Mouse (Mus musculus) adrenal gland, adult (tissue): ENCODE results near the gene Rgmb.

Source experiments
- DNase-seq, 2 experiments: peaks; one replicate each; pipeline ENCODE4 v3.0.0; 2022 to 2023; ENCODE audit warnings: low spot score in 1 of 2; ENCODE audit not compliant: inconsistent age in 2 of 2

Rgmb gene

GRCm38 (mm10) chr17:15830766-15831644 lies at the start of gene Rgmb:
Gene Rgmb (minus strand): TSS chr17:15831039.
- DNase-seq, result peak; percentile 35 to 69

GRCm38 (mm10) chr17:15874765-15875164 lies 43.9 kb upstream of the Rgmb start:
- no peak for DNase-seq

GRCm38 (mm10) chr17:15872093-15872492 lies 41.3 kb upstream of the Rgmb start:
- no peak for DNase-seq

GRCm38 (mm10) chr17:15865249-15865648 lies 34.4 kb upstream of the Rgmb start:
- DNase-seq, result no peak

- no peak for DNase-seq
These were observed 31.5 kb upstream of the Rgmb start for GRCm38 (mm10) chr17:15862355-15862754.

GRCm38 (mm10) chr17:15853121-15853520 lies 22.3 kb upstream of the Rgmb start:
- no peak for DNase-seq

- DNase-seq, result no peak
These were observed 19.7 kb upstream of the Rgmb start for GRCm38 (mm10) chr17:15850544-15850943.

- DNase-seq, result no peak
These were observed 10.6 kb upstream of the Rgmb start for GRCm38 (mm10) chr17:15841425-15841824.

- DNase-seq, result no peak
These were observed 1.6 kb upstream of the Rgmb start for GRCm38 (mm10) chr17:15832398-15832797.

GRCm38 (mm10) chr17:15831810-15832209 lies 971 bp upstream of the Rgmb start:
- DNase-seq, result peak in 1 of 2 experiments; percentile 77

GRCm38 (mm10) chr17:15830171-15830765 lies 571 bp downstream of the Rgmb start:
- DNase-seq, result peak in 1 of 2 experiments; percentile 56

GRCm38 (mm10) chr17:15829198-15830170 lies 1.4 kb downstream of the Rgmb start:
- DNase-seq, result peak in 1 of 2 experiments; percentile 59

GRCm38 (mm10) chr17:15828131-15828917 lies 2.5 kb downstream of the Rgmb start:
- no peak for DNase-seq

GRCm38 (mm10) chr17:15826928-15827327 lies 3.9 kb downstream of the Rgmb start:
- DNase-seq, result no peak

GRCm38 (mm10) chr17:15826444-15826909 lies 4.4 kb downstream of the Rgmb start:
- DNase-seq, result peak; percentile 99 to 100

- DNase-seq, result peak; percentile 57 to 90
These were observed 5.1 kb downstream of the Rgmb start for GRCm38 (mm10) chr17:15825481-15826396.

GRCm38 (mm10) chr17:15824854-15825253 lies 6.0 kb downstream of the Rgmb start:
- DNase-seq, result no peak

GRCm38 (mm10) chr17:15824337-15824736 lies 6.5 kb downstream of the Rgmb start:
- peak in 1 of 2 experiments; percentile 31 for DNase-seq

GRCm38 (mm10) chr17:15823838-15824237 lies 7.0 kb downstream of the Rgmb start:
- DNase-seq, result peak in 1 of 2 experiments; percentile 46
